Mouse (Mus musculus): ENCODE measurements around the gene Psma5.
"Not testable (repeated sequence)": the region's sequence is repeated elsewhere in the genome, so short reads cannot be mapped to it uniquely, and the experiment has no call there.

The Psma5 gene

GRCm38 (mm10) chr3:108256719-108257637, at the start of gene Psma5:
TSS of gene Psma5 (plus strand) at chr3:108256926.
- peak; percentile 100 for ATAC-seq (ENCODE audit: insufficient number of reproducible peaks, low FRiP score, low TSS enrichment)

- no peak for ATAC-seq (ENCODE audit: insufficient number of reproducible peaks, low FRiP score, low TSS enrichment)
Observed at GRCm38 (mm10) chr3:108209001-108209400, 47.7 kb upstream of the Psma5 start.

- no peak for ATAC-seq (ENCODE audit: insufficient number of reproducible peaks, low FRiP score, low TSS enrichment)
Observed at GRCm38 (mm10) chr3:108209536-108209935, 47.2 kb upstream of the Psma5 start.

GRCm38 (mm10) chr3:108209946-108210770, 46.6 kb upstream of the Psma5 start:
- ATAC-seq (ENCODE audit: insufficient number of reproducible peaks, low FRiP score, low TSS enrichment), result peak; percentile 85

GRCm38 (mm10) chr3:108210771-108211139, 46.0 kb upstream of the Psma5 start, which contains the start of gene Atxn7l2:
TSS of gene Atxn7l2 (minus strand) at chr3:108210934.
- peak; percentile 52 for ATAC-seq (ENCODE audit: insufficient number of reproducible peaks, low FRiP score, low TSS enrichment)

- no peak for ATAC-seq (ENCODE audit: insufficient number of reproducible peaks, low FRiP score, low TSS enrichment)
Observed at GRCm38 (mm10) chr3:108211845-108212244, 44.9 kb upstream of the Psma5 start.

GRCm38 (mm10) chr3:108212406-108212805, 44.3 kb upstream of the Psma5 start:
- ATAC-seq (ENCODE audit: insufficient number of reproducible peaks, low FRiP score, low TSS enrichment), result no peak

- no peak for ATAC-seq (ENCODE audit: insufficient number of reproducible peaks, low FRiP score, low TSS enrichment)
Observed at GRCm38 (mm10) chr3:108214734-108215133, 42.0 kb upstream of the Psma5 start.

GRCm38 (mm10) chr3:108220661-108221060, 36.1 kb upstream of the Psma5 start:
- ATAC-seq (ENCODE audit: insufficient number of reproducible peaks, low FRiP score, low TSS enrichment), result no peak

- ATAC-seq (ENCODE audit: insufficient number of reproducible peaks, low FRiP score, low TSS enrichment), result no peak
Observed at GRCm38 (mm10) chr3:108225711-108226557, 30.8 kb upstream of the Psma5 start.

GRCm38 (mm10) chr3:108226558-108227350, 30.0 kb upstream of the Psma5 start, which contains the start of gene Sypl2:
TSS of gene Sypl2 (minus strand) at chr3:108226648.
- no peak for ATAC-seq (ENCODE audit: insufficient number of reproducible peaks, low FRiP score, low TSS enrichment)

GRCm38 (mm10) chr3:108227521-108227920, 29.2 kb upstream of the Psma5 start:
- ATAC-seq (ENCODE audit: insufficient number of reproducible peaks, low FRiP score, low TSS enrichment), result no peak

GRCm38 (mm10) chr3:108231646-108232045, 25.1 kb upstream of the Psma5 start:
- ATAC-seq (ENCODE audit: insufficient number of reproducible peaks, low FRiP score, low TSS enrichment), result no peak

GRCm38 (mm10) chr3:108237474-108238102, 19.1 kb upstream of the Psma5 start:
- ATAC-seq (ENCODE audit: insufficient number of reproducible peaks, low FRiP score, low TSS enrichment), result not testable (repeated sequence)

GRCm38 (mm10) chr3:108241243-108241839, 15.4 kb upstream of the Psma5 start:
- no peak for ATAC-seq (ENCODE audit: insufficient number of reproducible peaks, low FRiP score, low TSS enrichment)

- no peak for ATAC-seq (ENCODE audit: insufficient number of reproducible peaks, low FRiP score, low TSS enrichment)
Observed at GRCm38 (mm10) chr3:108246857-108247256, 9.9 kb upstream of the Psma5 start.

GRCm38 (mm10) chr3:108257831-108258500, 1.2 kb downstream of the Psma5 start:
- ATAC-seq (ENCODE audit: insufficient number of reproducible peaks, low FRiP score, low TSS enrichment), result no peak

GRCm38 (mm10) chr3:108259319-108259718, 2.6 kb downstream of the Psma5 start:
- no peak for ATAC-seq (ENCODE audit: insufficient number of reproducible peaks, low FRiP score, low TSS enrichment)
